Comparison of ENCODE assay signal across 8 mouse cellular contexts in the genomic region with DNA sequence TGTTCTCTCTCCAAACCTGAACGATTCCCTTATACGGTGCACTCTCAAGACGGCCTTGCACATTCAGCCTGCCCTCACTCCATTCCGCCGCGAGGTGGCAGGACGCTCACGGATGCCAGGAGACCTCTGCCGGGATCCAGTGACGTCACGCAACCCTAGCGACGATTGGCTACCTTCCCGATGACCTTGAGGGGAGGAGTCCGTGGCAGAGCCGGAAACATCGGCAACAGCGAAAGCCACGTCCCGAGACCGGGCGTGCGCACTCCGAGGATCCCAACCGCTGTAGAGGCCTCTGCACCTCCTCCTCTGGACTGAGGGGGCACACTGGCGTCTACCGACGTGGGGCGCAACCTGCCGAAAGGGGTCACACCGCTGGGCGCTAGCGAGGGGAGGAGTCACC. TPM values are rescaled to one million over a fixed set of nuclear protein-coding genes. Genes with fewer than 3 reads are reported as not detected.
A peak's percentile ranks its signal among the peaks of the same experiment; 100 is the strongest.
DNase-seq lines count a peak whose midpoint lies in the region; ATAC-seq lines count a peak whose summit lies in the region.

No protein-coding gene starts in this region.

- WGBS in hindbrain, embryonic 11.5 days = under 1% methylated on average over 33 of the region's 33 CpGs

- peak overlapping the region; percentile 91 for H3K27ac ChIP-seq in hindbrain, embryonic 11.5 days (ENCODE audit: low read depth, low read length)

- no peaks in the 10 kb centered on the region for H3K9me3 ChIP-seq in hindbrain, embryonic 11.5 days (ENCODE audit: control insufficient read depth, low read length)

- peaks cover 11% of the 10 kb centered on the region for H3K36me3 ChIP-seq in hindbrain, embryonic 11.5 days (ENCODE audit: control insufficient read depth, insufficient read depth, low read length)

- H3K4me3 ChIP-seq in hindbrain, embryonic 11.5 days (ENCODE audit: low read depth, low read length) = peak overlapping the region; percentile 94

- no peaks in the 10 kb centered on the region for H3K27me3 ChIP-seq in hindbrain, embryonic 11.5 days (ENCODE audit: control insufficient read depth, insufficient read depth, low read length)

- H3K9ac ChIP-seq in hindbrain, embryonic 11.5 days (ENCODE audit: low read depth, low read length) = peak overlapping the region; percentile 98

- peak; percentile 99 for DNase-seq in Muller cell, postnatal 12 days (ENCODE audit: inconsistent ontology term)
- peak; percentile 99 for DNase-seq in cerebellum, adult 9-11 months
- peak; percentile 98 to 100 for DNase-seq in frontal cortex, adult 2 months (ENCODE audit: extremely low spot score in 1 of 2, low spot score in 1 of 2)
- DNase-seq in hindbrain, embryonic 11.5 days (ENCODE audit: low spot score) = peak; percentile 99
- DNase-seq in layer of hippocampus, postnatal 10 days (ENCODE audit: low spot score in 2 of 2) = peak; percentile 99 to 100
- DNase-seq in lung, postnatal 10 days = peak; percentile 100
- DNase-seq in ovary, postnatal 36 days (ENCODE audit: low spot score) = peak; percentile 99
- peak; percentile 99 for DNase-seq in thymus, postnatal 25 days

- H3K4me1 ChIP-seq in hindbrain, embryonic 11.5 days (replicated peaks; ENCODE audit: control insufficient read depth, insufficient read depth, low read length) = peaks cover 4% of the 10 kb centered on the region

- H3K4me2 ChIP-seq in hindbrain, embryonic 11.5 days (replicated peaks; ENCODE audit: low read depth, low read length) = peak overlapping the region; percentile 84

- peak; percentile 94 for ATAC-seq in hindbrain, embryonic 11.5 days (ENCODE audit: low FRiP score)

RNA-seq across cellular contexts. Expression of gene Tesk1, which starts 0.3 kb away (rescaled TPM):
- polyA plus RNA-seq in frontal cortex, adult 2 months (2012; rRNA removed) = 70.5 and 78.2 TPM in 2 replicates
- polyA plus RNA-seq in hindbrain, embryonic 11.5 days (2014; fragmentation: Nextera tagmentation; extraction: Ambion mirVana) = 9.1 and 10.1 TPM in 2 replicates
- 10 to 100 TPM; 70.3 to 72.1 TPM for total RNA-seq in layer of hippocampus, postnatal 10 days (2021)

RNA-seq across cellular contexts. Expression of gene Cd72, which starts 12.4 kb away (rescaled TPM):
- 0.64 and 1.6 TPM in 2 replicates for polyA plus RNA-seq in frontal cortex, adult 2 months (2012; rRNA removed)
- 3.0 and 3.7 TPM in 2 replicates for polyA plus RNA-seq in hindbrain, embryonic 11.5 days (2014; fragmentation: Nextera tagmentation; extraction: Ambion mirVana)
- total RNA-seq in layer of hippocampus, postnatal 10 days (2021) = not detected

RNA-seq across cellular contexts. Expression of gene Fam166b, which starts 13.1 kb away (rescaled TPM):
- polyA plus RNA-seq in frontal cortex, adult 2 months (2012; rRNA removed) = 1.1 and 1.2 TPM in 2 replicates
- polyA plus RNA-seq in hindbrain, embryonic 11.5 days (2014; fragmentation: Nextera tagmentation; extraction: Ambion mirVana) = 0.26 and 0.70 TPM in 2 replicates
- total RNA-seq in layer of hippocampus, postnatal 10 days (2021) = 1 to 10 TPM in 1 of 2 experiments, under 1 TPM in 1; 0.98 to 2.6 TPM

RNA-seq across cellular contexts. Expression of gene Sit1, which starts 41.5 kb away (rescaled TPM):
- polyA plus RNA-seq in frontal cortex, adult 2 months (2012; rRNA removed) = 0.16 TPM in 1 of 2 replicates, not detected in the other
- not detected in 2 replicates for polyA plus RNA-seq in hindbrain, embryonic 11.5 days (2014; fragmentation: Nextera tagmentation; extraction: Ambion mirVana)
- total RNA-seq in layer of hippocampus, postnatal 10 days (2021) = not detected

RNA-seq across cellular contexts. Expression of gene Ccdc107, which starts 50.7 kb away (rescaled TPM):
- polyA plus RNA-seq in frontal cortex, adult 2 months (2012; rRNA removed) = 88.4 and 126 TPM in 2 replicates
- polyA plus RNA-seq in hindbrain, embryonic 11.5 days (2014; fragmentation: Nextera tagmentation; extraction: Ambion mirVana) = 49.1 and 55.4 TPM in 2 replicates
- total RNA-seq in layer of hippocampus, postnatal 10 days (2021) = 10 to 100 TPM; 30.2 to 35.7 TPM

Comparison
In these comparisons a context has a peak if more than half of its experiments do, and no peak if none do; other contexts are left out.
1. Peak in every context shown above with its lines: DNase-seq, ATAC-seq, H3K4me3 ChIP-seq and H3K27ac ChIP-seq.